13 mouse cellular contexts compared by ENCODE assay signal in the genomic region with DNA sequence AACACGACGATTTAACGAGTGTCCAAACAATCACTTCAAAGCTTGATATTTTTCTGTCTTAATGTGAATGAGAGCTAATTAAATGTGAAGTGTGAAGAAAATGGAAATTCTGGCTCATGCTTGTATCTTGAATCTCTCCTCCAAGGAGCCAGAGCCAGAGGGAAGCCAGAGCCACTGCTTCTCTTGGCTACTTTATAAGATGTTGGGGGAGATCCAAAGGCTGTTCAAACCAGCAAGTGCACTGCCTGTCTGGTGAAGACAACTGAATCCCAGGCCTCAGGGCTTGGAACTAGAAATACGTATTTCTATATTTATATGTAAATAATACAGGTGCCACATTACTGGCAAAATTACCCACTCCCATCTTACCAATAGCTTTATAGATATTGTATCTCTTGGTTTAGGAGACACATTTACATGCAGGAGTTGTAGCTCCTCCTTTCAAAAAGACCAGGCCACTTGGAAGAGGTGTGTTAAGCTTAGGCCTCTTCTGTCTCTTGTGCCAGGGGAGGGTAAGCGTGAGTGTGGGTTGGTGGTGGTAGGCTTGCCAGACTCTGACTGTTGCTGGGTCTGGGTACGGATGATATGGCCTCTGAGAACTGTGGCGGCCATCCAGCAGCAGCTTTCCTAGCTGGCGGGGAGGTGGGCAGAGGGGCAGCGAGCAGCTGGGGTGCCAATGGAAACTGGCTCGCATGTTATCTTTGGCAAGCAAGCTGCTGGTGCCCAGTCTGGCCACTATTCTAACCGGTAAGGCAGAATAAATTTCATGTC.
DNase-seq lines count a peak whose midpoint lies in the region; ATAC-seq and TF ChIP-seq lines count a peak whose summit lies in the region.
"Had no signal": no experiment of that assay in that cellular context is flagged by ENCODE, and none has a peak within 500 bp of the region (broad histone marks: within the 10 kb centered on the region; RNA-seq: fewer than 3 reads in every experiment).

No protein-coding gene starts in this region.

- peaks cover 4% of the 10 kb centered on the region; the same call in 1 of the 2 replicates for H3K4me1 ChIP-seq in midbrain, embryonic 12.5 days
- no peaks in the 10 kb centered on the region; the same call in 1 of the 2 replicates for H3K4me1 ChIP-seq in midbrain, embryonic 11.5 days (ENCODE audit: control insufficient read depth, insufficient read depth, low read length)
- no peaks in the 10 kb centered on the region for H3K4me1 ChIP-seq in hindbrain, postnatal 0 days (ENCODE audit: insufficient read depth, low read length)
- H3K4me1 ChIP-seq: liver, embryonic 15.5 days; neural tube, embryonic 12.5 days had no signal

- peak overlapping the region; percentile 54; the same call in 1 of the 2 replicates for H3K27ac ChIP-seq in midbrain, embryonic 12.5 days (replicated peaks)
- H3K27ac ChIP-seq in midbrain, embryonic 11.5 days (ENCODE audit: low read depth, low read length) = no peak overlapping the region
- peak overlapping the region; percentile 59; the same call in 1 of the 2 replicates for H3K27ac ChIP-seq in hindbrain, postnatal 0 days
- H3K27ac ChIP-seq in gastrocnemius, adult 2 months = no peak overlapping the region
- H3K27ac ChIP-seq: heart, adult 2 months; layer of hippocampus, adult 2 months; liver, embryonic 15.5 days; neural tube, embryonic 12.5 days had no signal

- no peaks in the 10 kb centered on the region for H3K27me3 ChIP-seq in midbrain, embryonic 12.5 days
- H3K27me3 ChIP-seq in midbrain, embryonic 11.5 days (ENCODE audit: control insufficient read depth, insufficient read depth, low read length) = no peaks in the 10 kb centered on the region
- no peaks in the 10 kb centered on the region for H3K27me3 ChIP-seq in hindbrain, postnatal 0 days (ENCODE audit: insufficient read depth, low read length)
- H3K27me3 ChIP-seq: liver, embryonic 15.5 days; neural tube, embryonic 12.5 days had no signal

- peak; percentile 13 for DNase-seq in adrenal gland, postnatal 25 days
- no peak for DNase-seq in adrenal gland, postnatal 4 days (ENCODE audit: low spot score in 2 of 2)
- no peak for DNase-seq in midbrain, embryonic 11.5 days (ENCODE audit: low spot score, missing footprints)
- peak; percentile 79 for DNase-seq in cerebellum, adult 9-11 months
- peak; percentile 87 for DNase-seq in hindbrain, postnatal 0 days (ENCODE audit: low spot score)
- no peak for DNase-seq in spleen, adult 18-20 months
- no peak for DNase-seq in gastrocnemius, adult 2 months
- DNase-seq: adrenal gland, postnatal 14 days; heart, adult 2 months had no signal

- no peak for TF ChIP-seq CTCF in hindbrain, postnatal 0 days (IDR thresholded peaks at IDR 0.05; ENCODE audit: low read depth)
- TF ChIP-seq CTCF in gastrocnemius, adult 2 months (IDR thresholded peaks at IDR 0.05) = no peak

- no peaks in the 10 kb centered on the region for H3K9me3 ChIP-seq in midbrain, embryonic 12.5 days
- no peaks in the 10 kb centered on the region for H3K9me3 ChIP-seq in midbrain, embryonic 11.5 days (ENCODE audit: control insufficient read depth, low read length)
- no peaks in the 10 kb centered on the region for H3K9me3 ChIP-seq in hindbrain, postnatal 0 days (ENCODE audit: low read length)
- H3K9me3 ChIP-seq: liver, embryonic 15.5 days; neural tube, embryonic 12.5 days had no signal

- H3K4me2 ChIP-seq in midbrain, embryonic 12.5 days (replicated peaks) = no peak overlapping the region
- no peak overlapping the region for H3K4me2 ChIP-seq in midbrain, embryonic 11.5 days
- H3K4me2 ChIP-seq in hindbrain, postnatal 0 days (ENCODE audit: low read depth, low read length) = no peak overlapping the region
- H3K4me2 ChIP-seq: liver, embryonic 15.5 days; neural tube, embryonic 12.5 days had no signal

- ATAC-seq in midbrain, embryonic 12.5 days (ENCODE audit: low FRiP score, low read depth) = peak; percentile 43; the same call in 1 of the 2 replicates
- ATAC-seq in midbrain, embryonic 11.5 days (ENCODE audit: low FRiP score) = no peak
- peak; percentile 93 for ATAC-seq in hindbrain, postnatal 0 days

- 83% methylated on average over 11 of the region's 11 CpGs for WGBS in midbrain, embryonic 12.5 days
- WGBS in midbrain, embryonic 11.5 days = 89% methylated on average over 11 of the region's 11 CpGs
- 44% methylated on average over 11 of the region's 11 CpGs for WGBS in hindbrain, postnatal 0 days

- H3K9ac ChIP-seq in midbrain, embryonic 12.5 days (replicated peaks) = no peak overlapping the region
- H3K9ac ChIP-seq in midbrain, embryonic 11.5 days (ENCODE audit: low read length) = no peak overlapping the region
- no peak overlapping the region for H3K9ac ChIP-seq in hindbrain, postnatal 0 days (replicated peaks; ENCODE audit: low read length)
- H3K9ac ChIP-seq: liver, embryonic 15.5 days; neural tube, embryonic 12.5 days had no signal

- intact Hi-C loops in gastrocnemius, adult 2 months (cut with DNase I) = no loop called here

- no peak overlapping the region for H3K4me3 ChIP-seq in midbrain, embryonic 12.5 days
- H3K4me3 ChIP-seq in midbrain, embryonic 11.5 days (ENCODE audit: low read depth, low read length) = no peak overlapping the region
- no peak overlapping the region for H3K4me3 ChIP-seq in hindbrain, postnatal 0 days (ENCODE audit: low read length)
- H3K4me3 ChIP-seq in gastrocnemius, adult 2 months = no peak overlapping the region
- H3K4me3 ChIP-seq: heart, adult 2 months; layer of hippocampus, adult 2 months; liver, embryonic 15.5 days; neural tube, embryonic 12.5 days had no signal

- no peaks in the 10 kb centered on the region for H3K36me3 ChIP-seq in midbrain, embryonic 12.5 days
- H3K36me3 ChIP-seq in midbrain, embryonic 11.5 days (ENCODE audit: control insufficient read depth, insufficient read depth, low read length) = no peaks in the 10 kb centered on the region
- H3K36me3 ChIP-seq in hindbrain, postnatal 0 days (ENCODE audit: insufficient read depth, low read length) = no peaks in the 10 kb centered on the region
- H3K36me3 ChIP-seq: neural tube, embryonic 12.5 days had no signal

Comparison
In these comparisons a context has a peak if more than half of its experiments do, and no peak if none do; other contexts are left out.
1. DNase-seq: peak in adrenal gland, postnatal 25 days (single experiment), cerebellum, adult 9-11 months (single experiment) and hindbrain, postnatal 0 days (single experiment); none in adrenal gland, postnatal 4 days (0 of 2), midbrain, embryonic 11.5 days (single experiment), spleen, adult 18-20 months (0 of 2) and gastrocnemius, adult 2 months (single experiment).
2. H3K27ac ChIP-seq: peak in midbrain, embryonic 12.5 days (single experiment) and hindbrain, postnatal 0 days (single experiment); none in midbrain, embryonic 11.5 days (single experiment) and gastrocnemius, adult 2 months (single experiment).